In genomic region chr12:52297988-52298387, GRCm38 (mm10) we compare ENCODE assay signal across 26 mouse cellular contexts.
DNase-seq lines count a peak whose midpoint lies in the region; ATAC-seq and TF ChIP-seq lines count a peak whose summit lies in the region.
"Had no signal": no experiment of that assay in that cellular context is flagged by ENCODE, and none has a peak within 500 bp of the region (broad histone marks: within the 10 kb centered on the region; RNA-seq: fewer than 3 reads in every experiment).

No protein-coding gene starts in this region.

- no peak for TF ChIP-seq EP300 in CH12.LX (IDR thresholded peaks at IDR 0.05; ENCODE audit: low read length)
- no peak for TF ChIP-seq EP300 in lung, postnatal 0 days (IDR thresholded peaks at IDR 0.05)

- ATAC-seq in intestine, embryonic 14.5 days (replicated peaks; ENCODE audit: low FRiP score, low TSS enrichment, low read depth): no peak
- no peak for ATAC-seq in intestine, embryonic 16.5 days
- no peak for ATAC-seq in lung, postnatal 0 days
- ATAC-seq: CD4-positive, CD25-positive, alpha-beta regulatory T cell, adult 4 months; forebrain, embryonic 13.5 days; forebrain, embryonic 15.5 days; forebrain, postnatal 0 days had no signal

- no peaks in the 10 kb centered on the region for H3K27me3 ChIP-seq in intestine, embryonic 14.5 days (replicated peaks; ENCODE audit: control insufficient read depth, insufficient read depth, low read length)
- no peaks in the 10 kb centered on the region for H3K27me3 ChIP-seq in intestine, embryonic 16.5 days (replicated peaks; ENCODE audit: control insufficient read depth, insufficient read depth, low read length)
- no peaks in the 10 kb centered on the region for H3K27me3 ChIP-seq in CH12.LX (replicated peaks)
- H3K27me3 ChIP-seq in lung, postnatal 0 days (replicated peaks; ENCODE audit: insufficient read depth, low read length): no peaks in the 10 kb centered on the region
- H3K27me3 ChIP-seq: embryonic facial prominence, embryonic 13.5 days; embryonic facial prominence, embryonic 15.5 days; forebrain, embryonic 13.5 days; forebrain, embryonic 15.5 days had no signal

- H3K4me1 ChIP-seq in intestine, embryonic 14.5 days (replicated peaks; ENCODE audit: control insufficient read depth, insufficient read depth, low read length): no peaks in the 10 kb centered on the region
- H3K4me1 ChIP-seq in intestine, embryonic 16.5 days (ENCODE audit: control insufficient read depth, insufficient read depth, low read length): no peaks in the 10 kb centered on the region
- peaks cover 4 to 17% of the 10 kb centered on the region in 2 experiments for H3K4me1 ChIP-seq in CH12.LX (ENCODE audit: control insufficient read depth in 1 of 2, insufficient read depth in 2 of 2)
- H3K4me1 ChIP-seq in lung, postnatal 0 days (ENCODE audit: insufficient read depth, low read depth, low read length): no peaks in the 10 kb centered on the region
- H3K4me1 ChIP-seq: embryonic facial prominence, embryonic 13.5 days; embryonic facial prominence, embryonic 15.5 days; forebrain, embryonic 15.5 days had no signal

- no peaks in the 10 kb centered on the region for H3K36me3 ChIP-seq in intestine, embryonic 14.5 days (ENCODE audit: control insufficient read depth, insufficient read depth, low read length)
- no peaks in the 10 kb centered on the region for H3K36me3 ChIP-seq in intestine, embryonic 16.5 days (ENCODE audit: control insufficient read depth, insufficient read depth, low read length)
- H3K36me3 ChIP-seq in CH12.LX (replicated peaks in 1 of 2; ENCODE audit: control insufficient read depth in 1 of 2, insufficient read depth in 1 of 2, low read length in 1 of 2): peaks cover 0 to 3% of the 10 kb centered on the region in 2 experiments
- H3K36me3 ChIP-seq in lung, postnatal 0 days (ENCODE audit: insufficient read depth, low read length): no peaks in the 10 kb centered on the region
- H3K36me3 ChIP-seq: embryonic facial prominence, embryonic 13.5 days; embryonic facial prominence, embryonic 15.5 days; forebrain, embryonic 15.5 days had no signal

- H3K27ac ChIP-seq in intestine, embryonic 14.5 days (ENCODE audit: low read depth): no peak overlapping the region
- no peak overlapping the region for H3K27ac ChIP-seq in intestine, embryonic 16.5 days (ENCODE audit: low read length)
- no peak overlapping the region for H3K27ac ChIP-seq in CH12.LX (ENCODE audit: insufficient read depth, low read depth)
- no peak overlapping the region for H3K27ac ChIP-seq in lung, postnatal 0 days (ENCODE audit: low read length)
- H3K27ac ChIP-seq: embryonic facial prominence, embryonic 13.5 days; embryonic facial prominence, embryonic 15.5 days; forebrain, embryonic 13.5 days; forebrain, embryonic 15.5 days had no signal

- no peak for TF ChIP-seq POLR2A in CH12.LX (IDR thresholded peaks at IDR 0.05; ENCODE audit: low read depth, low read length)

- TF ChIP-seq CTCF in CH12.LX (conservative IDR thresholded peaks at IDR 0.05 in 1 of 2, IDR thresholded peaks at IDR 0.05 in 1 of 2; ENCODE audit: low read depth in 2 of 2, low read length in 2 of 2): no peak
- no peak for TF ChIP-seq CTCF in lung, postnatal 0 days (IDR thresholded peaks at IDR 0.05)

- H3K79me2 ChIP-seq in CH12.LX (replicated peaks; ENCODE audit: control insufficient read depth, extremely low read depth, insufficient read depth, poor library complexity, severe bottlenecking): no peaks in the 10 kb centered on the region

- dilution Hi-C loops in CH12.LX (cut with MboI; ENCODE audit: extremely low pct_ligation_motif_present, extremely low pct_unique_long_range_greater_than_20kb, low sequenced_read_pairs): no loop called here

- H3K4me3 ChIP-seq in intestine, embryonic 14.5 days (ENCODE audit: low read depth, low read length): no peak overlapping the region
- no peak overlapping the region for H3K4me3 ChIP-seq in intestine, embryonic 16.5 days (ENCODE audit: low read length)
- H3K4me3 ChIP-seq in CH12.LX (replicated peaks in 1 of 3; ENCODE audit: low read depth in 2 of 3, low read length in 2 of 3, poor library complexity in 1 of 3): no peak overlapping the region
- H3K4me3 ChIP-seq in lung, postnatal 0 days (ENCODE audit: low read depth, low read length): no peak overlapping the region
- H3K4me3 ChIP-seq: embryonic facial prominence, embryonic 13.5 days; embryonic facial prominence, embryonic 15.5 days; erythroblast, embryonic 14.5 days; forebrain, embryonic 13.5 days; forebrain, embryonic 15.5 days had no signal

- WGBS in intestine, embryonic 14.5 days: 90% methylated on average over 2 of the region's 2 CpGs
- WGBS in intestine, embryonic 16.5 days: 92% methylated on average over 2 of the region's 2 CpGs
- 91% methylated on average over 2 of the region's 2 CpGs for WGBS in lung, postnatal 0 days

- no peaks in the 10 kb centered on the region for H3K9me3 ChIP-seq in intestine, embryonic 14.5 days (ENCODE audit: control insufficient read depth, low read length)
- no peaks in the 10 kb centered on the region for H3K9me3 ChIP-seq in intestine, embryonic 16.5 days (ENCODE audit: control insufficient read depth, low read length)
- no peaks in the 10 kb centered on the region for H3K9me3 ChIP-seq in CH12.LX (replicated peaks; ENCODE audit: low read length)
- no peaks in the 10 kb centered on the region for H3K9me3 ChIP-seq in lung, postnatal 0 days (ENCODE audit: low read length)
- H3K9me3 ChIP-seq: embryonic facial prominence, embryonic 13.5 days; embryonic facial prominence, embryonic 15.5 days; forebrain, embryonic 13.5 days; forebrain, embryonic 15.5 days had no signal

- TF ChIP-seq RAD21 in CH12.LX (IDR thresholded peaks at IDR 0.05; ENCODE audit: low read depth, low read length): no peak

- in situ Hi-C loops in CH12.LX (cut with MboI; ENCODE audit: low pct_ligation_motif_present, low pct_unique_long_range_greater_than_20kb, low sequenced_read_pairs): no loop called here

- H3K9ac ChIP-seq in intestine, embryonic 14.5 days (ENCODE audit: low read length): no peak overlapping the region
- H3K9ac ChIP-seq in intestine, embryonic 16.5 days (ENCODE audit: low read depth, low read length): no peak overlapping the region
- H3K9ac ChIP-seq in CH12.LX (ENCODE audit: insufficient read depth, low read depth): no peak overlapping the region
- no peak overlapping the region for H3K9ac ChIP-seq in lung, postnatal 0 days (replicated peaks; ENCODE audit: low read depth)
- H3K9ac ChIP-seq: embryonic facial prominence, embryonic 13.5 days; embryonic facial prominence, embryonic 15.5 days; forebrain, embryonic 13.5 days; forebrain, embryonic 15.5 days; forebrain, postnatal 0 days had no signal

- H3K4me2 ChIP-seq in intestine, embryonic 14.5 days (ENCODE audit: low read length): no peak overlapping the region
- H3K4me2 ChIP-seq in intestine, embryonic 16.5 days (ENCODE audit: low read depth, low read length): no peak overlapping the region
- H3K4me2 ChIP-seq in CH12.LX (ENCODE audit: insufficient read depth, low read depth, poor library complexity, severe bottlenecking): no peak overlapping the region
- no peak overlapping the region for H3K4me2 ChIP-seq in lung, postnatal 0 days (replicated peaks; ENCODE audit: low read depth, low read length)
- H3K4me2 ChIP-seq: embryonic facial prominence, embryonic 13.5 days; embryonic facial prominence, embryonic 15.5 days; forebrain, embryonic 13.5 days; forebrain, embryonic 15.5 days had no signal

- DNase-seq in intestine, embryonic 14.5 days (ENCODE audit: low spot score): peak; percentile 44
- DNase-seq in CH12.LX (ENCODE audit: extremely low read depth) (peak; percentile 7), NIH3T3 (ENCODE audit: low read depth) (peak; percentile 64)
- DNase-seq in fibroblast of lung, adult 2 months (ENCODE audit: low read depth): peak; percentile 24
- no peak for DNase-seq in lung, postnatal 0 days (ENCODE audit: low spot score)
- no peak for DNase-seq in right cerebral cortex, postnatal 36 days (ENCODE audit: low spot score in 2 of 2)
- no peak for DNase-seq in thymus, adult 18-20 months
- DNase-seq: adrenal gland, adult 8-10 months; adrenal gland, postnatal 14 days; adrenal gland, postnatal 36 days; B cell, adult 2 months; cerebellum, adult 11 months; cerebellum, adult 18-20 months; cerebellum, adult 8-10 months; cerebellum, adult 9-11 months; cerebellum, postnatal 14 days; cerebellum, postnatal 36 days; embryo, embryonic 11 days; forebrain, postnatal 0 days had no signal

TF ChIP-seq in CH12.LX, 34 proteins besides CTCF, POLR2A, EP300 and RAD21:
- TF ChIP-seq PAX5 (IDR thresholded peaks at IDR 0.05; ENCODE audit: low read length) (no peak), BHLHE40 (IDR thresholded peaks at IDR 0.05; ENCODE audit: low read depth, low read length) (no peak), TCF12 (IDR thresholded peaks at IDR 0.05; ENCODE audit: low read depth, low read length) (no peak), MAX (IDR thresholded peaks at IDR 0.05; ENCODE audit: low read length) (no peak), E2F4 (IDR thresholded peaks at IDR 0.05; ENCODE audit: insufficient replicate concordance, low read depth, low read length) (no peak), ZMIZ1 (IDR thresholded peaks at IDR 0.05; ENCODE audit: low read depth, low read length) (no peak), JUN (IDR thresholded peaks at IDR 0.05; ENCODE audit: insufficient read depth, low read depth, low read length) (no peak), SMC3 (IDR thresholded peaks at IDR 0.05; ENCODE audit: low read depth, low read length) (no peak), ZKSCAN1 (IDR thresholded peaks at IDR 0.05; ENCODE audit: borderline replicate concordance, low read depth, low read length) (no peak), JUND (conservative IDR thresholded peaks at IDR 0.05; ENCODE audit: low read depth, low read length) (no peak), UBTF (IDR thresholded peaks at IDR 0.05; ENCODE audit: low read depth, low read length) (no peak), MYC (IDR thresholded peaks at IDR 0.05; ENCODE audit: low read depth, low read length) (no peak), ETS1 (conservative IDR thresholded peaks at IDR 0.05; ENCODE audit: low read depth, low read length) (no peak), KAT2A (IDR thresholded peaks at IDR 0.05; ENCODE audit: insufficient replicate concordance, low read length) (no peak), SIN3A (IDR thresholded peaks at IDR 0.05; ENCODE audit: low read length) (no peak), ELF1 (IDR thresholded peaks at IDR 0.05; ENCODE audit: low read depth, low read length) (no peak), MXI1 (IDR thresholded peaks at IDR 0.05; ENCODE audit: low read depth, low read length) (no peak), CHD2 (IDR thresholded peaks at IDR 0.05; ENCODE audit: low read length) (no peak), IRF4 (IDR thresholded peaks at IDR 0.05; ENCODE audit: low read depth, low read length) (no peak), MEF2A (IDR thresholded peaks at IDR 0.05; ENCODE audit: borderline replicate concordance, low read depth, low read length) (no peak)

Comparison
In these comparisons a context has a peak if more than half of its experiments do, and no peak if none do; other contexts are left out.
1. DNase-seq: peak in intestine, embryonic 14.5 days (single experiment), CH12.LX (single experiment), NIH3T3 (single experiment) and fibroblast of lung, adult 2 months (single experiment); none in lung, postnatal 0 days (single experiment), right cerebral cortex, postnatal 36 days (0 of 2) and thymus, adult 18-20 months (0 of 2).